Mouse (Mus musculus): ENCODE measurements around the gene Reps2. TPM values are rescaled to one million over a fixed set of nuclear protein-coding genes. Genes with fewer than 3 reads are reported as not detected.

Gene Reps2
- total and polyA plus RNA-seq, 3 experiments: 0.06 TPM; not detected in 2

GRCm38 (mm10) chrX:162407291-162407690 lies 236.2 kb downstream of the Reps2 start:
- no peak overlapping the region for H3K9ac ChIP-seq (ENCODE audit: insufficient read depth, low read depth)
- H3K4me1 ChIP-seq (ENCODE audit: control insufficient read depth in 1 of 2, insufficient read depth in 2 of 2): no peaks in the 10 kb centered on the region
- H3K27ac ChIP-seq (ENCODE audit: insufficient read depth, low read depth): no peak overlapping the region
- no peaks in the 10 kb centered on the region for H3K79me2 ChIP-seq (replicated peaks; ENCODE audit: control insufficient read depth, extremely low read depth, insufficient read depth, poor library complexity, severe bottlenecking)
- H3K27me3 ChIP-seq (replicated peaks): no peaks in the 10 kb centered on the region
- in situ Hi-C loops (cut with MboI; ENCODE audit: low pct_ligation_motif_present, low pct_unique_long_range_greater_than_20kb, low sequenced_read_pairs): no loop called here
- DNase-seq (ENCODE audit: extremely low read depth): no peak
- H3K9me3 ChIP-seq (replicated peaks; ENCODE audit: low read length): no peaks in the 10 kb centered on the region
- no peak overlapping the region for H3K4me2 ChIP-seq (ENCODE audit: insufficient read depth, low read depth, poor library complexity, severe bottlenecking)
- no peaks in the 10 kb centered on the region for H3K36me3 ChIP-seq (replicated peaks in 1 of 2; ENCODE audit: control insufficient read depth in 1 of 2, insufficient read depth in 1 of 2, low read length in 1 of 2)
- TF ChIP-seq POLR2AphosphoS2 (IDR thresholded peaks at IDR 0.05; ENCODE audit: low read depth, low read length): no peak
- no peak for TF ChIP-seq USF2 (conservative IDR thresholded peaks at IDR 0.05; ENCODE audit: low read depth, low read length)
- TF ChIP-seq ZC3H11A (IDR thresholded peaks at IDR 0.05; ENCODE audit: low read depth, low read length): no peak
- no peak for TF ChIP-seq JUN (IDR thresholded peaks at IDR 0.05; ENCODE audit: insufficient read depth, low read depth, low read length)
- TF ChIP-seq ZMIZ1 (IDR thresholded peaks at IDR 0.05; ENCODE audit: low read depth, low read length): no peak
- TF ChIP-seq RCOR1 (conservative IDR thresholded peaks at IDR 0.05; ENCODE audit: low read depth, low read length): no peak
- dilution Hi-C loops (cut with MboI; ENCODE audit: extremely low pct_ligation_motif_present, extremely low pct_unique_long_range_greater_than_20kb, low sequenced_read_pairs): no loop called here
- H3K4me3 ChIP-seq (replicated peaks in 1 of 3; ENCODE audit: low read depth in 2 of 3, low read length in 2 of 3, poor library complexity in 1 of 3): no peak overlapping the region

GRCm38 (mm10) chrX:162402487-162402886 lies 241.0 kb downstream of the Reps2 start:
- H3K4me2 ChIP-seq (ENCODE audit: insufficient read depth, low read depth, poor library complexity, severe bottlenecking): no peak overlapping the region

GRCm38 (mm10) chrX:162380730-162381129 lies 262.7 kb downstream of the Reps2 start:
- Histone ChIP-seq H3K9ac (ENCODE audit: insufficient read depth, low read depth) (no peak overlapping the region), H3K27ac (ENCODE audit: insufficient read depth, low read depth) (no peak overlapping the region), H3K27me3 (replicated peaks) (no peaks in the 10 kb centered on the region), H3K79me2 (replicated peaks; ENCODE audit: control insufficient read depth, extremely low read depth, insufficient read depth, poor library complexity, severe bottlenecking) (no peaks in the 10 kb centered on the region), H3K4me2 (ENCODE audit: insufficient read depth, low read depth, poor library complexity, severe bottlenecking) (no peak overlapping the region), H3K4me1 (ENCODE audit: control insufficient read depth in 1 of 2, insufficient read depth in 2 of 2) (no peaks in the 10 kb centered on the region), H3K36me3 (replicated peaks in 1 of 2; ENCODE audit: control insufficient read depth in 1 of 2, insufficient read depth in 1 of 2, low read length in 1 of 2) (no peaks in the 10 kb centered on the region), H3K9me3 (replicated peaks; ENCODE audit: low read length) (no peaks in the 10 kb centered on the region), H3K4me3 (replicated peaks in 1 of 3; ENCODE audit: low read depth in 2 of 3, low read length in 2 of 3, poor library complexity in 1 of 3) (no peak overlapping the region)
- in situ Hi-C loops (cut with MboI; ENCODE audit: low pct_ligation_motif_present, low pct_unique_long_range_greater_than_20kb, low sequenced_read_pairs) (no loop called here), dilution Hi-C loops (cut with MboI; ENCODE audit: extremely low pct_ligation_motif_present, extremely low pct_unique_long_range_greater_than_20kb, low sequenced_read_pairs) (no loop called here)
- DNase-seq (ENCODE audit: extremely low read depth): no peak
- TF ChIP-seq E2F4 (IDR thresholded peaks at IDR 0.05; ENCODE audit: insufficient replicate concordance, low read depth, low read length) (no peak), RAD21 (IDR thresholded peaks at IDR 0.05; ENCODE audit: low read depth, low read length) (no peak), ETS1 (conservative IDR thresholded peaks at IDR 0.05; ENCODE audit: low read depth, low read length) (no peak), EP300 (IDR thresholded peaks at IDR 0.05; ENCODE audit: low read length) (no peak), CHD2 (IDR thresholded peaks at IDR 0.05; ENCODE audit: low read length) (no peak), UBTF (IDR thresholded peaks at IDR 0.05; ENCODE audit: low read depth, low read length) (no peak), MAZ (IDR thresholded peaks at IDR 0.05; ENCODE audit: low read depth, low read length) (no peak), SIN3A (IDR thresholded peaks at IDR 0.05; ENCODE audit: low read length) (no peak), TCF12 (IDR thresholded peaks at IDR 0.05; ENCODE audit: low read depth, low read length) (no peak), MAX (IDR thresholded peaks at IDR 0.05; ENCODE audit: low read length) (no peak), CHD1 (IDR thresholded peaks at IDR 0.05; ENCODE audit: low read depth, low read length) (no peak), PAX5 (IDR thresholded peaks at IDR 0.05; ENCODE audit: low read length) (no peak), MEF2A (IDR thresholded peaks at IDR 0.05; ENCODE audit: borderline replicate concordance, low read depth, low read length) (no peak), ZNF384 (IDR thresholded peaks at IDR 0.05; ENCODE audit: low read depth, low read length) (no peak), POLR2A (IDR thresholded peaks at IDR 0.05; ENCODE audit: low read depth, low read length) (no peak), POLR2AphosphoS2 (IDR thresholded peaks at IDR 0.05; ENCODE audit: low read depth, low read length) (no peak)

More at GRCm38 (mm10) chrX:162402487-162402886, 241.0 kb downstream of the Reps2 start:
- Histone ChIP-seq H3K79me2 (replicated peaks; ENCODE audit: control insufficient read depth, extremely low read depth, insufficient read depth, poor library complexity, severe bottlenecking) (no peaks in the 10 kb centered on the region), H3K9me3 (replicated peaks; ENCODE audit: low read length) (no peaks in the 10 kb centered on the region), H3K27me3 (replicated peaks) (no peaks in the 10 kb centered on the region), H3K4me3 (replicated peaks in 1 of 3; ENCODE audit: low read depth in 2 of 3, low read length in 2 of 3, poor library complexity in 1 of 3) (no peak overlapping the region), H3K9ac (ENCODE audit: insufficient read depth, low read depth) (no peak overlapping the region), H3K4me1 (ENCODE audit: control insufficient read depth in 1 of 2, insufficient read depth in 2 of 2) (no peaks in the 10 kb centered on the region), H3K27ac (ENCODE audit: insufficient read depth, low read depth) (no peak overlapping the region), H3K36me3 (replicated peaks in 1 of 2; ENCODE audit: control insufficient read depth in 1 of 2, insufficient read depth in 1 of 2, low read length in 1 of 2) (no peaks in the 10 kb centered on the region)
- dilution Hi-C loops (cut with MboI; ENCODE audit: extremely low pct_ligation_motif_present, extremely low pct_unique_long_range_greater_than_20kb, low sequenced_read_pairs) (no loop called here), in situ Hi-C loops (cut with MboI; ENCODE audit: low pct_ligation_motif_present, low pct_unique_long_range_greater_than_20kb, low sequenced_read_pairs) (no loop called here)
- DNase-seq (ENCODE audit: extremely low read depth): no peak
- TF ChIP-seq CHD2 (IDR thresholded peaks at IDR 0.05; ENCODE audit: low read length): no peak
- TF ChIP-seq MYC (IDR thresholded peaks at IDR 0.05; ENCODE audit: low read depth, low read length): no peak
- no peak for TF ChIP-seq E2F4 (IDR thresholded peaks at IDR 0.05; ENCODE audit: insufficient replicate concordance, low read depth, low read length)
- TF ChIP-seq POLR2AphosphoS2 (IDR thresholded peaks at IDR 0.05; ENCODE audit: low read depth, low read length): no peak
- no peak for TF ChIP-seq TCF12 (IDR thresholded peaks at IDR 0.05; ENCODE audit: low read depth, low read length)
- no peak for TF ChIP-seq USF2 (conservative IDR thresholded peaks at IDR 0.05; ENCODE audit: low read depth, low read length)
- no peak for TF ChIP-seq IRF4 (IDR thresholded peaks at IDR 0.05; ENCODE audit: low read depth, low read length)
- no peak for TF ChIP-seq PAX5 (IDR thresholded peaks at IDR 0.05; ENCODE audit: low read length)
- no peak for TF ChIP-seq POLR2A (IDR thresholded peaks at IDR 0.05; ENCODE audit: low read depth, low read length)
- TF ChIP-seq MAFK (IDR thresholded peaks at IDR 0.05; ENCODE audit: insufficient replicate concordance, low read length): no peak
- TF ChIP-seq SIN3A (IDR thresholded peaks at IDR 0.05; ENCODE audit: low read length): no peak
- TF ChIP-seq RAD21 (IDR thresholded peaks at IDR 0.05; ENCODE audit: low read depth, low read length): no peak
- TF ChIP-seq SMC3 (IDR thresholded peaks at IDR 0.05; ENCODE audit: low read depth, low read length): no peak
- TF ChIP-seq BHLHE40 (IDR thresholded peaks at IDR 0.05; ENCODE audit: low read depth, low read length): no peak
- TF ChIP-seq JUN (IDR thresholded peaks at IDR 0.05; ENCODE audit: insufficient read depth, low read depth, low read length): no peak
- no peak for TF ChIP-seq RCOR1 (conservative IDR thresholded peaks at IDR 0.05; ENCODE audit: low read depth, low read length)
- TF ChIP-seq ETS1 (conservative IDR thresholded peaks at IDR 0.05; ENCODE audit: low read depth, low read length): no peak
- TF ChIP-seq EP300 (IDR thresholded peaks at IDR 0.05; ENCODE audit: low read length): no peak
- TF ChIP-seq USF1 (IDR thresholded peaks at IDR 0.05; ENCODE audit: low read depth, low read length): no peak
- no peak for TF ChIP-seq GABPA (IDR thresholded peaks at IDR 0.05; ENCODE audit: insufficient replicate concordance, low read depth, low read length)
